Mouse (Mus musculus) forebrain, embryonic 14.5 days (tissue): Measurements from ENCODE around the gene Cldn8. TPM values are rescaled to one million over a fixed set of nuclear protein-coding genes. Genes with fewer than 3 reads are reported as not detected.

Experiments
- polyA plus RNA-seq: library from polyadenylated mRNA; unstranded; fragments of >200 nt; fragmentation: Nextera tagmentation; extraction: Ambion mirVana; gene quantifications from 2 replicates; pipeline ENCODE4 v1.2.1, GENCODE M21; 2014

Gene Cldn8
- polyA plus RNA-seq, 1 experiment from 2014 or later, result not detected

Other genes with a start within 250 kb of the Cldn8 start
- gene Cldn17, start 56.2 kb downstream of the Cldn8 start, polyA plus RNA-seq, result not detected in 2 replicates
- not detected in 2 replicates for gene Krtap24-1, start 49.1 kb upstream of the Cldn8 start, polyA plus RNA-seq
- not detected in 2 replicates for gene 2310079G19Rik, start 64.5 kb upstream of the Cldn8 start, polyA plus RNA-seq
- gene Krtap26-1, start 84.6 kb upstream of the Cldn8 start, polyA plus RNA-seq, result not detected in 2 replicates
- gene Krtap27-1, start 108.5 kb upstream of the Cldn8 start, polyA plus RNA-seq, result not detected in 2 replicates
- not detected in 2 replicates for gene 2310061N02Rik, start 144.8 kb upstream of the Cldn8 start, polyA plus RNA-seq
- not detected in 2 replicates for gene Krtap13-1, start 165.7 kb upstream of the Cldn8 start, polyA plus RNA-seq
- gene Krtap13, start 188.5 kb upstream of the Cldn8 start, polyA plus RNA-seq, result not detected in 2 replicates
- not detected in 2 replicates for gene 2310034C09Rik, start 195.7 kb upstream of the Cldn8 start, polyA plus RNA-seq
- not detected in 2 replicates for gene 2310057N15Rik, start 211.0 kb upstream of the Cldn8 start, polyA plus RNA-seq
- not detected in 2 replicates for gene Gm5965, start 214.7 kb upstream of the Cldn8 start, polyA plus RNA-seq
- not detected in 2 replicates for gene Gm20741, start 249.0 kb upstream of the Cldn8 start, polyA plus RNA-seq